Mouse (Mus musculus) erythroblast, embryonic 14.5 days (primary cell): Measurements from ENCODE around the gene Fads6.

Experiments
- GATA1 ChIP-seq: IDR thresholded peaks from 2 replicates; pipeline ENCODE4 v1.6.1; 2012; ENCODE audit warnings: low read length, inconsistent platforms, mixed read lengths
- TAL1 ChIP-seq: IDR thresholded peaks from 3 replicates; pipeline ENCODE4 v1.6.1; 2012; ENCODE audit warnings: low read length, inconsistent platforms, mixed read lengths

- no peak for TF ChIP-seq TAL1
- no peak for TF ChIP-seq GATA1
These were observed 26.0 kb downstream of the Fads6 start for GRCm38 (mm10) chr11:115271481-115271880.
